ENCODE assay signal across 14 mouse cellular contexts in the genomic region with DNA sequence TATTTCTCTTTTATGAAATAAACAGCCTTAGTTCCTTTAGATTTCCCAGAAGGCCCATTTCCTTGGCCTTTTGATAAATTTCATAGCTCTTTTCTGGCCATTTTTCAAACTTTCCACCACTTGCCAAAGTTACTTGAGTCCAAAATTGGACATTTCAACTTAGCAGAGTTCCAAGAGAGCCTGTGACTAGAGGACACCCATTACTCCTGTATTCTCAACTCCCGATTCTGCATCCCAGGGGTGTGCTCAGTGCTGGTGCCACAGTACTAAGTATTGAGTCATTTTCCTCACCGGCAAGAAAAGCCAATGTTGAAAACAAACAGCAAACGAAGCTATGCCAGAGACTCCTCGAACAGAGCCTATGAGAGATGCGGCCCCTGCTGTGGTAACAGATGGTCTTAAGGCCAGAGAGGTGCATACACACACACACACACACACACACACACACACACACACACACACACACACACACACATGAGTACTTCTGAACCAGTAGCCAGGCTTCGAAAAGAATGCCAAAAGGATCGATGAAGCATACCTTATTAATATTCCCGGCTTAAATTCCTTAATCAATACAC.
DNase-seq lines count a peak whose midpoint lies in the region; ATAC-seq and TF ChIP-seq lines count a peak whose summit lies in the region.
"Had no signal": no experiment of that assay in that cellular context is flagged by ENCODE, and none has a peak within 500 bp of the region (broad histone marks: within the 10 kb centered on the region; RNA-seq: fewer than 3 reads in every experiment).

No protein-coding gene starts in this region.

- TF ChIP-seq CTCF in cerebellum, adult 2 months (IDR thresholded peaks at IDR 0.05; ENCODE audit: borderline replicate concordance, insufficient read depth, low read depth, low read length), result no peak

- no peak overlapping the region for H3K27ac ChIP-seq in limb, embryonic 14.5 days (replicated peaks; ENCODE audit: low read depth, low read length)
- no peak overlapping the region for H3K27ac ChIP-seq in limb, embryonic 10.5 days
- H3K27ac ChIP-seq in cerebellum, adult 2 months (ENCODE audit: insufficient read depth, low read length), result no peak overlapping the region
- H3K27ac ChIP-seq: embryonic facial prominence, embryonic 13.5 days; forebrain, embryonic 13.5 days; hindbrain, embryonic 14.5 days; neural tube, embryonic 15.5 days had no signal

- H3K27me3 ChIP-seq in limb, embryonic 14.5 days (ENCODE audit: control insufficient read depth, insufficient read depth, low read length), result no peaks in the 10 kb centered on the region
- H3K27me3 ChIP-seq in limb, embryonic 10.5 days (ENCODE audit: low read depth, poor library complexity, severe bottlenecking), result no peaks in the 10 kb centered on the region
- no peaks in the 10 kb centered on the region for H3K27me3 ChIP-seq in cerebellum, adult 2 months (ENCODE audit: control insufficient read depth, insufficient read depth, low read length)
- H3K27me3 ChIP-seq: embryonic facial prominence, embryonic 13.5 days; forebrain, embryonic 13.5 days; neural tube, embryonic 15.5 days had no signal

- no peaks in the 10 kb centered on the region for H3K36me3 ChIP-seq in limb, embryonic 14.5 days (ENCODE audit: control insufficient read depth, insufficient read depth, low read length)
- H3K36me3 ChIP-seq in limb, embryonic 10.5 days, result no peaks in the 10 kb centered on the region
- H3K36me3 ChIP-seq: embryonic facial prominence, embryonic 13.5 days; neural tube, embryonic 15.5 days had no signal

- H3K9me3 ChIP-seq in limb, embryonic 14.5 days (ENCODE audit: control insufficient read depth, low read length), result 0 out of 2 replicates have a peak, but pooled peaks cover 3% of the 10 kb centered on the region
- H3K9me3 ChIP-seq in limb, embryonic 10.5 days (replicated peaks), result no peaks in the 10 kb centered on the region
- H3K9me3 ChIP-seq: neural tube, embryonic 15.5 days had no signal

- H3K4me1 ChIP-seq in limb, embryonic 14.5 days (ENCODE audit: control insufficient read depth, insufficient read depth, low read length), result peaks cover 7% of the 10 kb centered on the region; the same call in 1 of the 2 replicates
- H3K4me1 ChIP-seq in limb, embryonic 10.5 days, result peaks cover 14% of the 10 kb centered on the region
- peaks cover 8% of the 10 kb centered on the region for H3K4me1 ChIP-seq in cerebellum, adult 2 months (ENCODE audit: control insufficient read depth, insufficient read depth, low read length)
- H3K4me1 ChIP-seq: forebrain, embryonic 13.5 days had no signal

- DNase-seq in adrenal gland, postnatal 14 days, result peak; percentile 47
- DNase-seq in adrenal gland, adult 8-10 months, result no peak
- DNase-seq in limb, embryonic 14.5 days (ENCODE audit: low spot score), result peak; percentile 38
- no peak for DNase-seq in limb, embryonic 10.5 days (ENCODE audit: low spot score)
- DNase-seq in cerebellum, adult 2 months, result peak; percentile 81 to 92
- peak; percentile 24 for DNase-seq in gastrocnemius, postnatal 14 days
- DNase-seq in liver, result no peak
- DNase-seq: right cerebral cortex, postnatal 25 days had no signal

- H3K9ac ChIP-seq in limb, embryonic 14.5 days (ENCODE audit: low read depth, low read length, severe bottlenecking), result no peak overlapping the region
- H3K9ac ChIP-seq: embryonic facial prominence, embryonic 13.5 days; forebrain, embryonic 13.5 days; hindbrain, embryonic 14.5 days; neural tube, embryonic 15.5 days had no signal

- intact Hi-C loops in gastrocnemius, postnatal 14 days (cut with DNase I; ENCODE audit: low total_unique reads), result no loop called here

- no peak for ATAC-seq in limb, embryonic 14.5 days (ENCODE audit: low FRiP score, low read depth)
- no peak for ATAC-seq in megakaryocyte progenitor cell, adult 5-6 weeks (replicated peaks; ENCODE audit: poor library complexity)
- ATAC-seq: forebrain, embryonic 13.5 days; lung, postnatal 0 days had no signal

- no peak for TF ChIP-seq POLR2A in limb, embryonic 14.5 days (IDR thresholded peaks at IDR 0.05; ENCODE audit: borderline replicate concordance, extremely low read depth, insufficient read depth, insufficient read length)
- TF ChIP-seq POLR2A in cerebellum, adult 2 months (IDR thresholded peaks at IDR 0.05; ENCODE audit: borderline replicate concordance, insufficient read depth, low read length), result no peak

- no peak overlapping the region for H3K4me3 ChIP-seq in limb, embryonic 14.5 days (replicated peaks; ENCODE audit: low read length)
- H3K4me3 ChIP-seq in limb, embryonic 10.5 days, result no peak overlapping the region
- no peak overlapping the region for H3K4me3 ChIP-seq in cerebellum, adult 2 months (replicated peaks; ENCODE audit: insufficient read depth, low read depth, low read length)
- H3K4me3 ChIP-seq: embryonic facial prominence, embryonic 13.5 days; forebrain, embryonic 13.5 days; neural tube, embryonic 15.5 days had no signal

- 77% methylated on average over 8 of the region's 8 CpGs for WGBS in limb, embryonic 14.5 days
- 85% methylated on average over 8 of the region's 8 CpGs for WGBS in limb, embryonic 10.5 days
- 9% methylated on average over 8 of the region's 8 CpGs for WGBS in cerebellum, adult 2 months

- no peak overlapping the region for H3K4me2 ChIP-seq in limb, embryonic 14.5 days (replicated peaks; ENCODE audit: low read depth, low read length, severe bottlenecking)
- H3K4me2 ChIP-seq: embryonic facial prominence, embryonic 13.5 days; forebrain, embryonic 13.5 days; hindbrain, embryonic 14.5 days; neural tube, embryonic 15.5 days had no signal

Comparison
In these comparisons a context has a peak if more than half of its experiments do, and no peak if none do; other contexts are left out.
1. DNase-seq: peak in adrenal gland, postnatal 14 days (single experiment), limb, embryonic 14.5 days (single experiment), cerebellum, adult 2 months (2 of 2) and gastrocnemius, postnatal 14 days (single experiment); none in adrenal gland, adult 8-10 months (single experiment), limb, embryonic 10.5 days (single experiment) and liver (single experiment).